Mouse (Mus musculus) frontal cortex, postnatal 25 days (tissue): ENCODE results near the gene Il11ra1.
"Not testable (repeated sequence)": the region's sequence is repeated elsewhere in the genome, so short reads cannot be mapped to it uniquely, and the experiment has no call there.

Source experiments
- DNase-seq, 2 experiments: peaks; one replicate each; pipeline ENCODE4 v3.0.0; 2022; ENCODE audit warnings: low spot score in 2 of 2

The Il11ra1 gene

DNA sequence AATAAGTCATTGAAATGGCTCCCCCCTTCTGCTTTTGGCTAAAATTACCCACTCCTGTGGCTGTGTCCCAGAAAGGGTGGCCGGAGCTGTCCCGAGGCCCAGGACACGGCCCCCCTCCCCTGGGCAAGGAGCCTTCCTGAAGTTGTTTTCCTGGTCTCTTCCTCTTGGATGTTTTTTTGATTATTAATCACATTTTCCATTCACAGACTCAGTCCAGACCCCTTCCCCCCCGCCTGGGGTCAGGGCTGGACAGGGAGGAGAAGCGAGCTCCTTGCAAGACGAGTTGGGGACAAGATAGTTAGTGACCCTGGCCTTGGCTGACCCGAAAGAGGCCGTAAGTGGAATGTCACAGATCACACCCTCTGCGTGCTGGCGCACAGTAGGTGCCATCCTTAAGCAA is at the start of gene Il11ra1:
Gene Il11ra1 (plus strand): TSS at position 207 of the 400 bp plus-strand sequence.
- DNase-seq, result not testable (repeated sequence)

DNA sequence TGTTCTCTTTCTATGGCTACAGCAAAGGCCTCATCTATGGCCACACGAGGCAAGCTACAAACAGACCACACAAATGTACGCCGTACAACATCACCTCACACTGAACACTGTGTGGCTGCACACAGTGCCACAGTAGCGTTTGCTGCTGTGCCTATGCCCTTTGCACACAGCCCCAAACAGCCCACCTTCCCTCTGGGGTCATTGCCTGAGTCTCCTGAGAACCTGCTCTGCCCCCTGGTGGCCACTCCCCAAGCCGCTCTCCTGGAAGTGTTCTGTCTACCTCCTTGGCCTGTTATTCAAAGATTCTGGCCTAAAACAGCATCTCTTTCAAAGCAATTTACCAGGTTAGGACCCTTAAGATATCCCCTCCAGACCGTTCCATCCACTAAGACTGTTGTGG is 46.5 kb upstream of the Il11ra1 start:
- peak; percentile 69 to 76 for DNase-seq

DNA sequence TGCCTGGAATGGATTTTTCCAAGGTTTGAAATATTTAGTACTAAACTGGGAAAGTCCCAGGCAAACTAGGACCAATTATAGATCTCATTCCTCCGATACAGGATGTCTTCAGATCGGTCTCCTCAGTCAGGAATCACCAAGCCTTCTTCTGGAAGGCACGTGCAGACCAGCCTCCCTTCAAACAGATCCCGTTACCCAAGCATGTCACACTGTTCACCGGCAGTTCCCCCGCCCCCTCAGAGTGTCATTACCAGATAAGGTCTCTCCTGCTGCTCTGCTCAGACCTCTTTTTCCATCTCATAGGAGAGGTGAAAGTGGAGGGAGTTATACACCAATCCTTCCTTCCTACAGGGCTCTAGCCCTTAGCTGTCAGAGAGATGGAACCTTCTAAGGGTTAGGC is 46.1 kb upstream of the Il11ra1 start:
- no peak for DNase-seq

DNA sequence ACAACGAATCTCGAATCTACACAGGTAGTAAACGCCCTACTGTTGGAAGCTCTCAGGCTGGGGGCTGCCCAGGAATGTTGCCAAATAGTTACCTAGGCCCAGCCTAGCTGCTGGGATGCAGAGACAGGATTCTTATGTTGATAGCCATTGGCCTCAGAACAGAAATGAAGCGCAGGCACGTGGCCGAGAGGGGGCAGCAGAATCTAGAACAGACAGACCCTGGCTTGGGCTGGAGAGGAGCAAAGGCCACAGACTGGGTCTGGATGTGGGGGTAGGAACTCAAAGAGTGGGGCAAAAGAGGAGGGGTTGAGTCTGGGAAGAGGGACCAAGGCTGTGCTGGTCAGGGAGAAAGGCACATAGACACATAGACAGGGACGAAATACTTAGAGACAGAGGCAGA is 45.6 kb upstream of the Il11ra1 start:
- DNase-seq, result peak in 1 of 2 experiments; percentile 36

DNA sequence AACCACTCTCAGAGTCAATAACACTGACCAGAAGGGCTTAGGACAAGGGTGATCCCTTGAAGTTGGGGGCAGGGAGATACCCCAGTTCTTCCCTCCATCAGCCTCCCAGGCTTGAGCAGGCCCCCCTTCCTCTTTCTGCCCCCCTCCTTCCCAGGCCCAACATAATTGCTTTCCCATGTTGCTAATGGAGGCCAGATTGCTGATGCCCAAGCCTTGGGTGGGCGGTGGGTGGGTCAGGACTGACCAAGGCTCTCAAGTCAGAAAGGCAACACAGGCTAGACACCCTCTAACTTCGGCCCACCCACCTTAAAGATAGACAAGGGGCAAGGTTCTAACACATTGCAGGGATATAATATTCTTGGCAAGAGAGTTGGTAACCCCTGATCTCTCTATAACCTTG is 44.3 kb upstream of the Il11ra1 start:
- DNase-seq, result no peak

DNA sequence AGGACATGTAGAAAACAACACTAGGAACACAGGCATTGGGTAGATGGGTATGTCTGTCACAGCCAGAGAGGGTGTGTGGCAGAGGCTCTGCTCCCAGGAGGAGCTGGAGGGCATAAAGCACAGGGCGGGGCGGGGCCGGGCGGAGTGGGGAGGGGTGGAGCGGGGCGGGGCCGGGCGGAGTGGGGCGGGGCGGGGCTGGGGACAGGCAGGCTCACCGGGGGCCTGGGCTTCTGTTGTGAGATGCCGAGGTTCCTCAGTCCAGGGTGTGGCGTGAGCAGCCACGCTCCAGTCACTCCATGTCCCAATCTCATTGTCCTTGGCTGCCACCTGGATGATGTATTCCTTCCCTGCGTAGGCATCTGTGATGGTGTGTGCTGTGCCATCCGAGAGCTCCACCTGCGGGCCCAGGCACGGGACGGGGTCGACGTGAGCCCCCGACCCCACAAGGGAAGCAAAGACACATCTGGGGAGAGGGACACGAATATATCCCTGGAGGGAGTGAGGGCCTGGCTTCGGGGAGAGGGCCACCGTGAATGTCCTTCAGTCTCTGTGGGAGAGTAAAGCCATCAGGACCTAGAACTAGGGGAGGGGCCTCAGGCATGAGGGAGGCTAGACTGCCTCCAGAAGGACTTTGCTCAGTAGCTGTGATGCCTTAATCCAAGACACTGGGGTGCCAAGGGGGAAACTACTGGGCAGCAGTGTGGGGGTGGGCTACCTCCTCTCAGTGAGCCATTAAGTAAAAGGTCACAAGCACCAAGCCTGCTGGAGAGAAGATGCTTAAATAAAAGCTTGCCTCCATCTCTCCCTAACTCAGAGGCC is 41.0 kb upstream of the Il11ra1 start:
- no peak for DNase-seq

DNA sequence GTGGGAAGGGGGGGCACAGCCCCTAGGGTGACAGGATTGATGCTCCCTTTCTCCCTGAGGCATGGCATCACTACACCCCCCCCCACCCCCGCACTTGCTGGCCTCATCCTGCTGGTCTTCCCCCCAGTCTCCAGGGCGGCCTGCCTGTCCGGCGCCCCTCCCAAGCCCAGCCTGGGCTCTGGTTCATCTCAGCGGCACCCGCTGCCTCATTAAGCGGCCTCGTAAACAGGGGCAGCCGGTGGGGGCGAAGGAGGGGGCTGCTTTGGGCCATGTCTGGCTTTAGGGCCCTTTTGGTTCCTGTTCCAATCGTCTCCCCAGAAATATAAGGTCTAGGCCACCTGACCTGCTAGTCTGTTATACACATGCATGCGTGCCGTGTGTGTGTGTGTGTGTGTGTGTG is 40.2 kb upstream of the Il11ra1 start:
- no peak for DNase-seq

DNA sequence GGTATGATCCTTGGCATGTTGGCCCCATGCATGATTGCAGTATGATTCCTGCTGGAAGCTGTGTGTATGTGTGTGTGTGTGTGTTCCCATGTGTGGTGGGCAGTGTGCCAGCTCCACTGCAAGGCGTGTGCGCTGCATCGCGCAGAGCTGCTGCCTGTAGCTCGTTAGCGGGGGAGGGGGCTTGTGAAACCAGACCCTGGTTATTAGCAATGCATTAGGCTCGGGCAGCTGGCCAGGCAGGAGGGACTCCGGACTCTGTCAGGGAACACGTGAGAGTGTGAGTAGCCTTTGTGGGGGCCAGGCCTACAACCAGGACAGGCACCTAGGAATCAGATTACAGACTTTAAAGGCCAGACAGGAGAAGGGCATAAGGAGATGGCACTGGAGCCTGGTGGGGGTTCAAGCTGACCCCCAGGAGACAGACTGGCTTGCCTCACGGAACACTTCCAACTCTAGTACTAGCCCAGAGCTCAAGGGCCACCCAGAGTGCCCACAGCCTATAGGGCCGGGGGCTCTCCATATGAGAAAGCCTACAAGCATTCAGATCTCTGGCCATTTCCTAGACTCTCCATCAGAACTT is 38.8 kb upstream of the Il11ra1 start:
- no peak for DNase-seq

DNA sequence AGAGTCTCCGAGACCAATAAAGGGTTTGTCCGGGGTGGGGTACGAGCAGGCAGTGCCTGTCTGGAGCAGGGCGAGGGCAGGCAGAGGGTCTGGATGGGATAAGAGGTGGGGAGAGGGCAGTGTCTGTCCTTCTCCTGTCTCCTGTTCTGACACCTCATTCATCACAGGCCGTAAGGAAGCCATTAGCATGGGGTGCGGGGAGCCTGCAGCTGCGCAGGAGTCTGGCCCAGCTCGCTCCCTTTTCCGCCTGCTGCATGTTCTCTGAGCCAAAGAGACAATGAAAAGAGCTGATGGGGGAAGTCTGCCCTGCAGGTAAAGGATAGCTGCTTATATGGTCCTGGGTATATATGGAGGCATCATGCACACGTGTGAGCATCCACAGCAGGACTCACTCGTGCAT is 37.1 kb upstream of the Il11ra1 start:
- no peak for DNase-seq

DNA sequence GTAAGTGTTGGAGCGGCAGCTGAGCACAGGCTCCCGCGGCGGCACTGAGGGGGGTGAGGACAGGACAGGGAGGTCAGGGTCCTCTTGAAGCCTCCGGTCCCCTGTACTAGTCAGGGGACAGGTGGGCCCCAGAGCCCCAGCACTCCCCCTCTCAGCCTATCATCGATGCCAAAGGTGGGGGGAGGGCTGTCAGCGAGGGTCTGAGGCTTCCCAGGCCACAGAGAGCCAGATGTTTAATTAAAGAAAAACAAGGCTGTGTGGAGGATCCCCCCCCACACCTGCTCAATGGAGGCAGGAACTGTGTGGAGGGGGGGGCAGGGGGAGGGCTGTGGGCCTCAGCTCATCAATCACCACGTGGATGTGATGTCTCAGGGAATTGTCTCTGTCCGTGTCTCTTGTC is 36.2 kb upstream of the Il11ra1 start:
- DNase-seq, result no peak

DNA sequence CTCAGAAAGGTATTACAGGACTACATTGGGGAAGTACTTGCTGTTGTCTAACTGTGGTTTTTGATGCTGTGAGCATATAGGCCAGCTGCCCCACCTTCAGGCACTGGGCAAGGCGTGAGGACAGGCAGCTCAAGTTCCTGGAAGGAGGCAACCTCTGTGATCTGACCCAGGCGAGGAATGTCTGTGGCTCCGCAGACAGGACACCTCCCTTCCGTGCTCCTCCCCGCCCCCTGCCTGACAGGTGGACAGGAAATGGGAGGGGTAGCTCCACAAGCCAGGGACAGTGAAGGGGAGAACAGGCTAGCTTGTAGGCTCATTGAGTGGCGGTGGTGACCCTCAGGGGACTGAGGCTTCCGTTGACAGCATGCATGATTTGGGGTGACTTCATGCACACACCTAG is 35.3 kb upstream of the Il11ra1 start:
- no peak for DNase-seq

DNA sequence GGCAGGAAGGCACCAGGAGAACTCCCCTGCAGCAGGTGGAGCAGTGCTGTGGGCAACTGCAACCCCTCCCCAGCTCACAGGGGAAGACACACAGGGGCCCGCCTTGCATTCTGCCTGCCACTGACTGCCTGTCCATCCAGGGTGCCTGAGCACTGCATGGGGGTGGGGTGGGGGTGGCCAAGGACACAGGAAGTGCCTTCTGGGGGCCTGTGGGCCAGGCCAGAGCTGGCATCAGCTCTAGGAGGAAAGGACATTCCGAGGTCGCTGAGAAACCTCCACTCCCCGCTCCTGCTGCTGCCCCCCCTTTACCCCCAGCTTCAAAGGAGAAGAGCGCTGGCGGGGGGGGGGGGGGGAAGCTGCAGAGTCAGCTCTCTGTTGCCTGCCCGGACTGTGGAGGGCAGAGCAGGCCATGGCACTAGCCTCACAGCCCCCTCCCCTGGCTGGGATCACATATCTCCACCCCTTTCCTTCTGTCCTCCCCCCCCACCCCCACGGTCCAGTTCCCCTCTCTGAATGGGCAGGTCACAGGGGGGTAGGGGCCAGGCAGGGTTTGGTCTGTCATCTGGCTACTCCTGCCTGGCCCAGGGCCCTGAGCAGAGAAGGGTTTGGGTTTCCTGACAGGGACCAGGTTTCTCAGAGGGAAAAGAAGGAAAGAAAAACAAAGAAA is 34.6 kb upstream of the Il11ra1 start:
- DNase-seq, result no peak

DNA sequence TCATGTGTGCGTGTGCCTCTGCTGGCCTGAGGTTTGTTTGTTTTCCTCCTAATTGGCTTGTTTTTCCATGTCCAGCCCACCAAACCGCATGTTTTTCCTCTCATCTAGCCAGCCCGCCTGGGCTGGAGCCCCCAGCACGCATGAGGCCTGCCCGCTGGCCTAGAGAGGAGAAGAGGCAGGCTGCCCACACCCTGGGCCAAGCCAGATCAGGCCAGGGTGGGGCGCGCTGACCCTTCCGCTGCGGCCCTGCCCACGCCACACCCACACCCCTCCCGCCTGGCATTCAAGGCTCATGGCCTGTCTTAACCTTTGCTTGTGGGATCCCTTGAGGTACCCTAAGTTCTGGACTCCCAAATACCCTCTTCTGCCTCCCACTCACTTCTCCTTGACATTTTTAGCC is 33.1 kb upstream of the Il11ra1 start:
- DNase-seq, result no peak

DNA sequence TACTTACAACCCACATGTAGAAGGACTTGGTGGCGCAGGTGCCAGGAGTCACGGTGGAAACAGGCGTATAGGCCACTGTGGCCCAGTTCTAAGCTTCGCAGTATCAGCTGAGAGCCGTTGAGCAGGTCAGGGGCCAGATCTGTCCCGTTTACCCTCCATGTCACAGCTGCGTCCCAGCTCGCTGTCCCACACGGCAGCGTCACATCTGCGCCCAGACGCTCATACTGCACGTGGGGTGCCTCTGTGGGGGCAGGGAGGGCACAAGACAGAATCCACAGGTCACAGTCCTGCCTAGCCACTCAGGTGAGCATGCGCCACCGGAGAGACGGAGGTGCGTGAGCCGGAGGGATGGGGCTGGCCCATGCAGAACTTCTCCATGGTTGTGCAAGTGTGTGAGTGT is 29.0 kb upstream of the Il11ra1 start:
- no peak for DNase-seq

DNA sequence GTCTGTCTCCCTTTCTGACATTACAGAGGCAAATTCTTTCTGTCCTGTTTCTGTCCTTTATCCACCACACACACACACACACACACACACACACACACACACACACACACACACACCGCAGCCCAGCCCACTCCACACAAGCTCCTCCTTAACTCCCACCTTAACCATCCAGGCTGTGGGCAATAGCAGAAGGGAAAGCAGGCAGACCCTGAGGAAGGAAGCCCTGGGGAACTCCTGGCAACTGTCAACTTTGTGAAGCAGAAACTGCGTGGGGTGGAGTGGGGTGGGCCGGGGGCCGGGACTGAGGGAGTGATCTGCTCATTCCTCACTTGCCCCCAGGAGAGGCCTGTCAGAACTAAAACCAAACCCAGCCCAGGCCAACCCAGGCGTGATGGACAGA is 28.3 kb upstream of the Il11ra1 start:
- DNase-seq, result no peak

DNA sequence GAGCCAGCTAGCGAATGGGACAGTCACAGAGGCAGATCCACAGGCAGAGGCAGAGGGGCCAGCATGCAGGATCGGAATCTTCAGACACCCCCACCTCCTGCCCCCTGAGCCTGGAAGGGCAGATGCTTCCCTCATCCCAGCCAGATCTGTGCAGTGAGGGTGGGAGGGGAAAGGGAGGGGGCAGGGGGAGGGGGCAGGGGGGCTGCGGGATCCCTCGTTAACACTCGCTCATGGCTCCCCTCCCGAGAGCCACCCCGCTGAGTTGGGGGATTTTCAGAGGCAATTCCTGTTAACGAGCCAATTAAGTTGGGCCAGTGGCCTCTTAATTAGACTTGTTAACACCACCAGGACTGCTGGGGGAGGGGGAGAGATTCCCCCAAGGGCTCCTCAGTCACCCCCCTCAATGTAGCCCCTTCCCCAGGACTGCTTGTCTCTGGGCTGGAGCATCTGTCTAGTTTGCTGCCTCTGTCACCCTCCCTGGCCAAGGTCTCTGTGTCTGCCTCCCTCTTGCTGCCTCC is 27.8 kb upstream of the Il11ra1 start:
- DNase-seq, result no peak

DNA sequence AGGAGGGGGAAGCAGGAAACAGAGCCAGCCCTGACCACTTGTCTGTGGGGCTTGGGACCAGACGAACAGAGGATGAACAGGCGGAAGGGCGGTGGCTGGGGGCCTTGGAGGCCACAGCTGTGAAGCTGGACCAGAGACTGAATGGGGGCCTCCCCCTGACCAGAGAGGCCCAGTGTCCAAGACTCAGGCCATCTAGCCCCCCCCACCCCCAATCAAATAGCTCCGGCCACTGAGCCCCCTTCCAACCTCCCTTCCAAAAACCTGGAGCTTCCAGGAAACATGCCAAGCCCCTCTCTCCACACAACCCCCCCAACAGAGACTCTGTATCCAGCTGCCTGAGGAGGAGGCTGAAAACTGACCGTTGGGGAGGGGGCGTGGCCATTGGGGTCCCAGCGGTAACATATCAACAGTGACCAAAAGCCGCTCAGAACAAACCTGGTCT is 27.2 kb upstream of the Il11ra1 start:
- DNase-seq, result no peak

DNA sequence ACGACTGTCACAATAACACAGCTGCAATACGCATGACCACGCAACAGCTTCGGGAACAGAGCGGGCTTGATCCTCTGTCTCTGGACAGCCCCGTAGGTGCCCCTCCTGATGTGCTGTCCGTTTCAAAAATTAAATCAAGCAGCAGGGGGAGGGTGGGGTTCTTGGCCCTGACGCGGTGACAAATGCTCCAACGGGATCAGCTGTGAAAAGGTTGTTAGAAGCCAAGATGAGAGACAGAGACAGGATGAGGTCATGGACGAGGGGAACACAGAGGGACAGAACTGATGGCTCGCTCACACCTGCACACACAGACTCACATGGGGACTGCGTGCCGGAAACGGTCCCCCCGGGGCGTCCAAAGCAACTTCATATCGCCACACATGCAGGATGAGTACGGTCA is 26.6 kb upstream of the Il11ra1 start:
- DNase-seq, result no peak

DNA sequence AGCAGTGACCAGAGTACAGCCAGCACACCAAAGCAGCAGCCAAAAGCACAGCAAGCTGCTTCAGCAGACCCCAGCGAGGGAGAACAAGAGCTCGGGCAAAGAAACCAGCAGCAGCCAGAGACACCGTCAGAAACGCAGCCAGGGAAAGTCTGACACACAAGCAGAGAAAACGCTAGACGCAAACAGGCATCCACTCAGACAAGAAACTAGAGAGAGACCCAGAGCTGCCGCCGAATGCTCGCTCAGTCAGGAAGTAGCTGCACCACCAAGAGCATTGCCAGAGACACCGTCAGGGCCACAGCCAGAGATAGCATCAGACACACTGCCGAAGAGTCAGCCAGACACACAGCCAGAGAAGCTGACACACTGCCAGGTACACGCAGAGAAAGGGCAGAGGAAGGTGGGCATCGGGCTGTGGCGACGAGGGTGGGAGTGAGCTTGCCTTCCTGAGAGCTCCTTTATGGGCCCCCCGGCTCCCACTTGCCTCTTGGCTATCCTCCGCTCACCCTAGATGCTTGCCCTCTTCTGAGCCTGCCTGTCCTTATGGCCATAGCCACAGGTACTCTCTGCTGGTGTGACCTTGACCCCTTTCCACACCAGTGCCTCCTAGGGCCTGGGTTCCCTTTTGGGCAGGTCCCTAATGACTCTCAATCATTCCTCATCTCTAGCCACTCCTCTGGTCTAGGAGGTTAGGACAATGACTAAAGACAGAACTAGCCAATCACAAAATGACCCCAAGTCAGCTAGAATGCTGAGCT is 23.4 kb upstream of the Il11ra1 start:
- no peak for DNase-seq

DNA sequence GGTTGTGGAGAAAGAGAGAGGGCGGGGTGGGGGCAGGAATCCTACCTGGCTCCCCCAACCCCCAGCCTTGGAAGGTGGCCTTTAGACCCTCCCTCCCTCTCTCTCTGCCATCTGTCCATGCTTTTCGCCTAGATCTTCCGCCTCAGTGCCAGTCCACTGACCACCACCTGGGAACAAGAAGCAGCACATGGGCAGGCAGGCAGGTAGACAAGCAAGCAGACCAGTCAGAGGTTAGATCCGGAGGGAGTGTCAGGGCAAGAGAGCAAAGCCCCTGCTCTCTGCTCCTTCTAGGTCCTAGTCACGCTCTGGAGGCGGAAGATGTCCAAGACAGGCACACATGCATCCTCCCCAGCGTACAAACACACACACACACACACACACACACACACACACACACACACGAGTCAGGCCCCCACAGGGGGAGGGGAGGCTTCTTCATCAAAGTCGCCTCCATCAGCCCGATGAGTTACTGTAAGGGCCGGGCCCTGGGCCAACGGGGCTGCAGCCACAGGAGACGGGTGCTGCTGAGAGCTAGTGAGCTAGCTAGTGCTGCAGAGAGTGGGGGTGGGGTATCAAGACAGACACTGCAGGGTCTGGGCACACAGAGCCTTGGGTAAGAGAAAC is 22.7 kb upstream of the Il11ra1 start:
- DNase-seq, result no peak

DNA sequence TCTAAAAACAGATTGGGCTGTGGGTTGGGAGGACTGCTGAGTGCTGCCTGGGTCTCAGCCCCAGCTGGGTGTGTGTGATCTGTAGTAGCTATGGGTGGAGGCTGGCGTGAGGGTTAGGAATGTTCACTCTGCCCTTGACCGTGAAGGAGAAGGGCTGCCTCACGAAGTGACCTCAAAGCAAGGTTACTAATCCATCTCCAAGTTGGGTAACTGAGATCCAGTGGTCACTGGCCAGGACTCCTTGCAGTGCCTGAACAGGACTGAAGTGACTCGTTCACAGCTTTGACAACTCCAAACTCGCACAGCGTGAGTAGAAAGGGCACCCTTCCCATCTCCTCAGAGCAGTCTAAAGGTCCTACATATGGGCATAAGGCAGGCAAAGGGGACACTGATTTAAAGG is 20.9 kb upstream of the Il11ra1 start:
- DNase-seq, result no peak

DNA sequence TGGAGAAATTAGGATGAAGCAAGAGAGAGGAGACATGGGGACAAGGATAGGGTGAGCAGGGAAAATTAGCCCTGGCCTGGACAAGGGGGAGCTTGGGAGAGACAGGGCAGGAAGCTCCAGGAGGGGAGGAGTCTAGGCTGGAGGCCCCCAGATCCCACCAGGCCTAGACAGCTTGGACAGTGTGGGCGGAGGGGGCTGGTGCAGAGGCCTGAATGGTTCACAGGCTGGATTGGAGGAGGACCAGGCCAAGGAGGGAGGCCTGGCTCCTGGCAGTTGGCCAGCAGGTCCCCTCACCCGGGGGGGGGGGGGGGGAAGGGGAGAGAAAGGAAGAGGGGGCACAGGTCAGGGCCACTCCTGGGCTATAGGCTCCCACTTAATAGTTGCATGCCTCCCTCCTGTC is 20.5 kb upstream of the Il11ra1 start:
- DNase-seq, result no peak
